Mouse (Mus musculus) lung, embryonic 16.5 days (tissue): ENCODE measurements around the gene Mafk. TPM values are rescaled to one million over a fixed set of nuclear protein-coding genes. Genes with fewer than 3 reads are reported as not detected.

Experiments
- ATAC-seq: fragments of 200-750 bp; cut with Nextera tagmentation; 2 replicates; pipeline ENCODE4 v1.8.0; 2017; ENCODE audit warnings: low read depth, mild to moderate bottlenecking, moderate library complexity
- H3K27ac ChIP-seq: fragments of 300-500 bp; sonication (generic); 2 replicates; pipeline ENCODE4 v1.5.1; 2014; ENCODE audit warnings: mild to moderate bottlenecking, control low read depth, low read length
- H3K27me3 ChIP-seq: fragments of 300-500 bp; sonication (generic); 2 replicates; pipeline ENCODE4 v1.6.1; 2014; ENCODE audit warnings: low read depth, low read length, mixed read lengths; ENCODE audit not compliant: control insufficient read depth, insufficient read depth
- H3K36me3 ChIP-seq: fragments of 300-500 bp; sonication (generic); 2 replicates; pipeline ENCODE4 v1.6.1; 2014; ENCODE audit warnings: low read length; ENCODE audit not compliant: control insufficient read depth, insufficient read depth
- H3K4me1 ChIP-seq: fragments of 300-500 bp; sonication (generic); replicated peaks from 2 replicates; pipeline ENCODE4 v1.6.1; 2014; ENCODE audit warnings: low read length, mixed read lengths; ENCODE audit not compliant: control insufficient read depth, insufficient read depth
- H3K4me2 ChIP-seq: fragments of 300-500 bp; sonication (generic); 2 replicates; pipeline ENCODE4 v1.6.1; 2014; ENCODE audit warnings: low read depth, low read length, control low read depth
- H3K4me3 ChIP-seq: fragments of 300-500 bp; sonication (generic); 2 replicates; pipeline ENCODE4 v1.5.1; 2014; ENCODE audit warnings: mild to moderate bottlenecking, low read length, control low read depth
- H3K9ac ChIP-seq: fragments of 300-500 bp; sonication (generic); 2 replicates; pipeline ENCODE4 v1.6.1; 2014; ENCODE audit warnings: low read length, control low read depth
- H3K9me3 ChIP-seq: fragments of 300-500 bp; sonication (generic); 2 replicates; pipeline ENCODE4 v1.6.1; 2016; ENCODE audit warnings: low read length; ENCODE audit not compliant: control insufficient read depth
- WGBS: fragments of 180-500 bp; shearing (Covaris S2); extraction: QIAGEN DNeasy Blood & Tissue Kit; methylation state at CpG from one replicate; pipeline ENCODE4 v1.1.7; 2014; 5-methylcytosine and 5-hydroxymethylcytosine counted together
- microRNA-seq: library from miRNA; unstranded; fragments of <30 nt; microRNA quantifications from one replicate; pipeline ENCODE4, GENCODE M21; 2016
- polyA plus RNA-seq: library from polyadenylated mRNA; unstranded; fragments of >200 nt; fragmentation: Nextera tagmentation; extraction: Ambion mirVana; gene quantifications from 2 replicates; pipeline ENCODE4 v1.2.1, GENCODE M21; 2015

Gene Mafk
- polyA plus RNA-seq, 1 experiment from 2014 or later: 16.3 TPM

DNA sequence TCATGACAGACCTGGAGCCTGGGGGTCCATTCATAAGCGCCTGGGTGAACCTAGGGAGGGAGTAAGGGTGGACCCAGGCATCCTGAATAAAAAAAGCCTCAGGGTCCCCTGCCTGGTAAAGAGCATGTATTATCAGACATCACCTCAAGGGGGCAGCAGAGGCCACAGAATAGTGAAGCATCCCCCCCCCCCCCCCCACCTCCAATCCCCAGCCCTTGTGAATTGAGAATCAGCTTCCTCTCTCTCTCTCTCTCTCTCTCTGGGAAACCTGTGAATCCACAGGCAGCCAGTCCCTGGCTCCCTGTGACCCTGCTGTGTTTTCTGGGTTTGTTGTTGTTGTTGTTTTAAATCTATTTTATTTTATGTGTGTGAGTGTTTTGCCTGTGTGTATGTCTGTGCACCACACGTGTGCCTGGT is 47.2 kb downstream of the Mafk start:
- WGBS: 21% methylated on average over 2 of the region's 2 CpGs
- ATAC-seq: peak; percentile 31; the same call in 1 of the 2 replicates
- no peak overlapping the region for H3K4me3 ChIP-seq

GRCm38 (mm10) chr5:139839142-139839541 is 47.8 kb downstream of the Mafk start:
- H3K4me1 ChIP-seq: no peaks in the 10 kb centered on the region
- ATAC-seq: no peak
- no peak overlapping the region for H3K27ac ChIP-seq
- no peak overlapping the region for H3K9ac ChIP-seq
- H3K9me3 ChIP-seq: peaks cover 2% of the 10 kb centered on the region; the same call in 1 of the 2 replicates
- H3K4me2 ChIP-seq: no peak overlapping the region
- 37% methylated on average over 3 of the region's 3 CpGs for WGBS
- H3K27me3 ChIP-seq: no peaks in the 10 kb centered on the region
- no peak overlapping the region for H3K4me3 ChIP-seq
- H3K36me3 ChIP-seq: no peaks in the 10 kb centered on the region

More for the DNA sequence above, 47.2 kb downstream of the Mafk start:
- Histone ChIP-seq H3K9ac (no peak overlapping the region), H3K4me2 (no peak overlapping the region), H3K36me3 (no peaks in the 10 kb centered on the region), H3K4me1 (no peaks in the 10 kb centered on the region), H3K27ac (no peak overlapping the region), H3K27me3 (no peaks in the 10 kb centered on the region), H3K9me3 (no peaks in the 10 kb centered on the region)

DNA sequence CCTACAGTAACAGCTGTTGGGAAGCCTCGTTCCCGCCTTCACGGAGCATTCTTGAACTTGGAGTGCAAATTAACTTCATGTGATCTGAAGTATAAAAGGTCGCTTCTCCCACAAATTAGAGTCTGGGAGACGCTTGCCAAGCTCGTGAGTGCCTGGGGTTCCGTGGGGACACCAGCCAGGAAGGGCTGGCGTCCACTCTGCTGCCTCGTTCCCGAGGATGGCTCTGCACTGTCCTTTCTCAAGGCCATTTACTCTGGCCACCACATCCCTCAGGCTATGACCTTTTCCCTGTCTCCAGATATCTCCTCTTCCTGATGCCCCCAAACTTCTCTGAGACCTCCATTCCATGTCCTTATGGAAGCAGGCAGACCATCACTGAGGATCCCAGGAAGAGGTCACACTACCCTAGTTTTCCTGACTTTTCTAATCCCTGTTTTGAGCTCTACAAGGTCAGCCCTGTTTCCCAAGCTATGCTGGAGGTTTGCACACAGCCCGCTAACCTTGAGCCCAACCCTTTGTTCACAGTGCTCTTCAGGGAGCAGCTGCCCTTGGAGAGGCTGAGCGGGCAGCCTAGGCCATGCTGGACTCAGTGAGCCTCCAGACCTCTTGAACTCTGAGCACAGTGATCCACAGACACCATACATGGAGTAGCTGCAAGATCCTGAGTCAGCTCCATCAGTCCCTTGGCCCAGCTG is 58.5 kb downstream of the Mafk start:
- H3K4me2 ChIP-seq: no peak overlapping the region
- no peak overlapping the region for H3K4me3 ChIP-seq
- WGBS: 65% methylated on average over 12 of the region's 12 CpGs
- H3K27ac ChIP-seq: no peak overlapping the region
- no peaks in the 10 kb centered on the region for H3K4me1 ChIP-seq
- no peaks in the 10 kb centered on the region for H3K36me3 ChIP-seq
- no peak overlapping the region for H3K9ac ChIP-seq
- peaks cover 3% of the 10 kb centered on the region; the same call in 1 of the 2 replicates for H3K9me3 ChIP-seq
- no peaks in the 10 kb centered on the region for H3K27me3 ChIP-seq
- ATAC-seq: no peak

Small RNA genes within 50 kb of the gene (microRNA-seq; reads per million reads assigned to microRNA genes)
- not detected for gene Mir7037

Other genes starting within 250 kb of the Mafk start
- 0.08 TPM in 1 of 2 replicates, not detected in the other for gene Uncx, start 248.0 kb upstream of the Mafk start, polyA plus RNA-seq
- 3.7 and 4.0 TPM in 2 replicates for gene Micall2, start 55.2 kb upstream of the Mafk start, polyA plus RNA-seq
- 21.9 and 24.6 TPM in 2 replicates for gene Ints1, start 15.8 kb upstream of the Mafk start, polyA plus RNA-seq
- 13.9 and 14.6 TPM in 2 replicates for gene Tmem184a, start 28.4 kb downstream of the Mafk start, polyA plus RNA-seq
- not detected in 2 replicates for gene Gm26938, start 34.9 kb downstream of the Mafk start, polyA plus RNA-seq
- gene Psmg3, start 35.4 kb downstream of the Mafk start, polyA plus RNA-seq: 69.5 and 75.9 TPM in 2 replicates
- 0.39 and 0.80 TPM in 2 replicates for gene Elfn1, start 116.4 kb downstream of the Mafk start, polyA plus RNA-seq